Mouse (Mus musculus) heart, postnatal 0 days (tissue): ENCODE data around the gene Tas1r3.

Experiments
- CTCF ChIP-seq: IDR thresholded peaks from 2 replicates; pipeline ENCODE4 v1.5.1; 2016; ENCODE audit warnings: antibody characterized with exemption, control low read depth, low read depth
- EP300 ChIP-seq: IDR thresholded peaks from 2 replicates; pipeline ENCODE4 v1.6.1; 2016; ENCODE audit warnings: antibody characterized with exemption, low read depth

GRCm38 (mm10) chr4:155839483-155839910, 23.7 kb downstream of the Tas1r3 start, which contains the start of gene Mxra8:
- TF ChIP-seq EP300 (no peak), CTCF (no peak)
